Mouse (Mus musculus) mesoderm, embryonic 11.5 days (tissue): Measurements from ENCODE around the gene Dop1b.
"Not testable (repeated sequence)": the region's sequence is repeated elsewhere in the genome, so short reads cannot be mapped to it uniquely, and the experiment has no call there.

Experiments used
- DNase-seq: peaks from one replicate; pipeline ENCODE4 v3.0.0-alpha.2; 2012; ENCODE audit warnings: low read depth, low spot score

Dop1b gene

GRCm38 (mm10) chr16:93795391-93795790 lies 83.7 kb downstream of the Dop1b start:
- DNase-seq, result no peak

- no peak for DNase-seq
Observed at GRCm38 (mm10) chr16:93797021-93797840, 85.5 kb downstream of the Dop1b start.

- no peak for DNase-seq
Observed at GRCm38 (mm10) chr16:93797841-93798492, 86.3 kb downstream of the Dop1b start.

- DNase-seq, result no peak
Observed at GRCm38 (mm10) chr16:93798623-93799022, 86.9 kb downstream of the Dop1b start.

GRCm38 (mm10) chr16:93799071-93799470 lies 87.4 kb downstream of the Dop1b start:
- no peak for DNase-seq

- no peak for DNase-seq
Observed at GRCm38 (mm10) chr16:93799936-93800335, 88.2 kb downstream of the Dop1b start.

GRCm38 (mm10) chr16:93807167-93807566 lies 95.5 kb downstream of the Dop1b start:
- DNase-seq, result no peak

GRCm38 (mm10) chr16:93807961-93808554 lies 96.4 kb downstream of the Dop1b start:
- peak; percentile 63 for DNase-seq

GRCm38 (mm10) chr16:93815856-93816736 lies 104.4 kb downstream of the Dop1b start:
- DNase-seq, result no peak

GRCm38 (mm10) chr16:93816861-93817260 lies 105.2 kb downstream of the Dop1b start:
- no peak for DNase-seq

- no peak for DNase-seq
Observed at GRCm38 (mm10) chr16:93817371-93817770, 105.7 kb downstream of the Dop1b start.

GRCm38 (mm10) chr16:93818691-93819324 lies 107.1 kb downstream of the Dop1b start:
- DNase-seq, result peak; percentile 55

- DNase-seq, result no peak
Observed at GRCm38 (mm10) chr16:93819325-93819696, 107.6 kb downstream of the Dop1b start.

GRCm38 (mm10) chr16:93820040-93820439 lies 108.3 kb downstream of the Dop1b start:
- DNase-seq, result no peak

- DNase-seq, result no peak
Observed at GRCm38 (mm10) chr16:93821706-93822105, 110.0 kb downstream of the Dop1b start.

GRCm38 (mm10) chr16:93822433-93823225 lies 110.9 kb downstream of the Dop1b start:
- DNase-seq, result not testable (repeated sequence)

GRCm38 (mm10) chr16:93824799-93825198 lies 113.1 kb downstream of the Dop1b start:
- DNase-seq, result no peak

- DNase-seq, result no peak
Observed at GRCm38 (mm10) chr16:93825463-93825862, 113.8 kb downstream of the Dop1b start.

GRCm38 (mm10) chr16:93826054-93826453 lies 114.3 kb downstream of the Dop1b start:
- DNase-seq, result no peak

- DNase-seq, result not testable (repeated sequence)
Observed at GRCm38 (mm10) chr16:93826478-93826877, 114.8 kb downstream of the Dop1b start.
